Mouse (Mus musculus): ENCODE measurements at regions not wholly inside any gene's neighbourhood (a gene's known extent, or its start where the extent isn't known, plus 50 kb on each side); places are given as distances from the start of the nearest gene placed in this dataset.

- TF ChIP-seq ZNF384 (IDR thresholded peaks at IDR 0.05; ENCODE audit: low read depth, low read length) (no peak), CHD2 (IDR thresholded peaks at IDR 0.05; ENCODE audit: low read depth, low read length) (no peak), HCFC1 (IDR thresholded peaks at IDR 0.05; ENCODE audit: borderline replicate concordance, insufficient read depth, low read length) (no peak), ZC3H11A (IDR thresholded peaks at IDR 0.05; ENCODE audit: borderline replicate concordance, low read depth, low read length) (no peak), MAFK (IDR thresholded peaks at IDR 0.05; ENCODE audit: insufficient read depth, low read depth, low read length) (no peak)
Observed at GRCm38 (mm10) chr12:96030180-96030579, 338.2 kb downstream of the Flrt2 start.
